Mouse (Mus musculus) liver, embryonic 11.5 days (tissue): ENCODE measurements around the gene I0C0044D17Rik. TPM values are rescaled to one million over a fixed set of nuclear protein-coding genes. Genes with fewer than 3 reads are reported as not detected.

Experiments used
- ATAC-seq: fragments of 200-750 bp; cut with Nextera tagmentation; replicated peaks from 2 replicates; pipeline ENCODE4 v1.8.0; 2017; ENCODE audit warnings: moderate number of reproducible peaks, mild to moderate bottlenecking, moderate TSS enrichment, moderate library complexity; ENCODE audit not compliant: low FRiP score
- DNase-seq: peaks from one replicate; pipeline ENCODE4 v3.0.0-alpha.2; 2017; ENCODE audit warnings: low spot score
- H3K27ac ChIP-seq: fragments of 300-500 bp; sonication (generic); 2 replicates; pipeline ENCODE4 v1.5.1; 2014; ENCODE audit warnings: mild to moderate bottlenecking, low read depth, low read length, control low read depth
- H3K27me3 ChIP-seq: fragments of 300-500 bp; sonication (generic); replicated peaks from 2 replicates; pipeline ENCODE4 v1.6.1; 2014; ENCODE audit warnings: low read length, mixed read lengths; ENCODE audit not compliant: control insufficient read depth, insufficient read depth
- H3K36me3 ChIP-seq: fragments of 300-500 bp; sonication (generic); 2 replicates; pipeline ENCODE4 v1.6.1; 2014; ENCODE audit warnings: mild to moderate bottlenecking, low read length, moderate library complexity, mixed read lengths; ENCODE audit not compliant: control insufficient read depth, insufficient read depth
- H3K4me1 ChIP-seq: fragments of 300-500 bp; sonication (generic); replicated peaks from 2 replicates; pipeline ENCODE4 v1.6.1; 2014; ENCODE audit warnings: low read length, mixed read lengths; ENCODE audit not compliant: control insufficient read depth, insufficient read depth
- H3K4me2 ChIP-seq: fragments of 300-500 bp; sonication (generic); 2 replicates; pipeline ENCODE4 v1.6.1; 2014; ENCODE audit warnings: mild to moderate bottlenecking, control low read depth, moderate library complexity
- H3K4me3 ChIP-seq: fragments of 300-500 bp; sonication (generic); 2 replicates; pipeline ENCODE4 v1.5.1; 2014; ENCODE audit warnings: low read depth, low read length, control low read depth
- H3K9ac ChIP-seq: fragments of 300-500 bp; sonication (generic); 2 replicates; pipeline ENCODE4 v1.6.1; 2014; ENCODE audit warnings: low read depth, low read length, control low read depth
- H3K9me3 ChIP-seq: fragments of 300-500 bp; sonication (generic); 2 replicates; pipeline ENCODE4 v1.6.1; 2016; ENCODE audit warnings: low read length, inconsistent platforms, mixed read lengths; ENCODE audit not compliant: control insufficient read depth
- WGBS: fragments of 180-500 bp; shearing (Covaris S2); extraction: QIAGEN DNeasy Blood & Tissue Kit; methylation state at CpG from one replicate; pipeline ENCODE4 v1.1.7; 2014; 5-methylcytosine and 5-hydroxymethylcytosine counted together
- polyA plus RNA-seq: library from polyadenylated mRNA; unstranded; fragments of >200 nt; fragmentation: Nextera tagmentation; extraction: Ambion mirVana; gene quantifications from 2 replicates; pipeline ENCODE4 v1.2.1, GENCODE M21; 2014

I0C0044D17Rik gene
- polyA plus RNA-seq, 1 experiment from 2014 or later: not detected

DNA sequence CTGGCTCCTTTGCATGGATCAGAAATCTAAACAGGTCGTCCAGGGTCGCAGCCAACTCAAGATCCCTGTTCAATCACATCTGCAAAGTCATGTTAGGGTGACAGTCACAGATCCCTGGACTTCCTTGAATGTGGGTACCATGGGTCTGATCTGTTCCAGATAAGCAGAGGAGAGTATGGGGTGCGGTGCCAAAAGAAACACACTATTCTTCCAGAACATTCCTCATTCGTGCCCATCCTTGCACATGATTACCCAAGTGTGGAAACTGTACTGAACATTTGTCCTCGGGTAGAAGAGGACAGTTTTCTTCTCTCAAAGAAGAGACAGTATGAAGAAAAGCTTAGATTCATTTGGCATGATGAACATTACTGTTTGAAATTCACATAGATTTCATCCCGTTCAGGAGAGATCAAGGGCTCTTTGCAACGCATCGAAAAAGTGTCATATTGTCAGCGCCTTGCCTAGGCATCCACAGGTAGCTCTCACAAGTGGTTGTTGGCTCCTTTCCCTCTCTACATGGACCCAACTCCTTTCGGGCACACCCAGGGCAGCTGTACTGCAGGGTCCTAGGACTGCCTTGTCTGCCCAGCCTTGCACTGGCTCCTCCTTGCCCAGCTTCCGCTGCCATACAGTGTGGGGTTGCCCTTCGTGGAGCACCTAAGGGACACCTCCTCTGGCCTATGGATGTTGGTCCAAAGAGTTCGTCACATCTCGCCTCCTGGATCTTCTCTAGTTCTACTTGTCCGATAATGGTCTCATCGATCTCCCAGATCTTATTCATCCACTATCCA lies 14.3 kb upstream of the I0C0044D17Rik start:
- H3K9me3 ChIP-seq: no peaks in the 10 kb centered on the region
- DNase-seq (no peak), ATAC-seq (no peak)
- no peak overlapping the region for H3K4me2 ChIP-seq
- H3K36me3 ChIP-seq: no peaks in the 10 kb centered on the region
- H3K4me3 ChIP-seq: no peak overlapping the region
- no peak overlapping the region for H3K27ac ChIP-seq
- no peak overlapping the region for H3K9ac ChIP-seq
- WGBS: 88% methylated on average over 16 of the region's 16 CpGs
- no peaks in the 10 kb centered on the region for H3K27me3 ChIP-seq
- no peaks in the 10 kb centered on the region for H3K4me1 ChIP-seq

DNA sequence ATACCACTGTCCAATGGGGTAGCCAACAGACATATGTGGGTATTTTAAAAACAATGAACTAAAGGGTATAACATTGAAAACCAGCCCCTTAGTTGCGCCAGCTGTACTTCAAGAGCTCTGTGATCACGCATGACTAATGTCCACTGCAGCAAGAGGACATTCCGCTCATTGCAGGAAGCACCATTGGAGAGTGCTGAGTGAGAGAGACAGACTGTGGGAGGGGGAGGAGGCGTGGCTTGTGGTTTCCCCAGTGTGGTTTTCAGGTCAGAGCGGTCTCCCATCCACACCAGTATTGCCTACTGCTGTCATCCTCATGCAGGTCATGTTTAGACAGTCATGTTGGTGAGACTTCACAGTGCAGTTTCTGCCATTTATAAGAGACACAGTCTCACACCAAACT lies 12.9 kb upstream of the I0C0044D17Rik start:
- no peak for DNase-seq
- 35% methylated on average over 5 of the region's 5 CpGs for WGBS
- Histone ChIP-seq H3K9ac (no peak overlapping the region), H3K4me2 (no peak overlapping the region), H3K27me3 (no peaks in the 10 kb centered on the region), H3K27ac (no peak overlapping the region), H3K36me3 (no peaks in the 10 kb centered on the region), H3K9me3 (no peaks in the 10 kb centered on the region), H3K4me3 (no peak overlapping the region), H3K4me1 (no peaks in the 10 kb centered on the region)
- no peak for ATAC-seq

DNA sequence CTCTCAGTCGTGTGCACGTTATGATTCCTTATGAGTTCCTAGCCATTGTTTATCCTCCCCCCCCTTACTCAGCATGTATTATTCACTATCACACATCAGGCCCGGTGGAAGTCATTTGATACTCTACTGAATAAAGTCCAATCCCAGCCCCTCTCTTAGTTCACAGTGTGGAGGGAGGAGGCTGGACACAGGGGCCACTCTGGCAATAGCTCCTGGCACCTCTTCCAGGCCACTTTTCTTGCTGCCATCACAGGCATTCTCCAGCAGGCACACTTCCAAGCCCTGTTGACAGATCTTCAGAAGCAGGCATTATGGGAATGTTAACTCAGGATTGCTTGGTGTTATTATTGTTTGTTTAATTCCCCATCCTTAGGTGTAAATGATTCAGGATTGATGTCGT lies 11.1 kb upstream of the I0C0044D17Rik start:
- WGBS: 72% methylated on average over 4 of the region's 4 CpGs
- no peak for DNase-seq
- H3K9me3 ChIP-seq: no peaks in the 10 kb centered on the region

DNA sequence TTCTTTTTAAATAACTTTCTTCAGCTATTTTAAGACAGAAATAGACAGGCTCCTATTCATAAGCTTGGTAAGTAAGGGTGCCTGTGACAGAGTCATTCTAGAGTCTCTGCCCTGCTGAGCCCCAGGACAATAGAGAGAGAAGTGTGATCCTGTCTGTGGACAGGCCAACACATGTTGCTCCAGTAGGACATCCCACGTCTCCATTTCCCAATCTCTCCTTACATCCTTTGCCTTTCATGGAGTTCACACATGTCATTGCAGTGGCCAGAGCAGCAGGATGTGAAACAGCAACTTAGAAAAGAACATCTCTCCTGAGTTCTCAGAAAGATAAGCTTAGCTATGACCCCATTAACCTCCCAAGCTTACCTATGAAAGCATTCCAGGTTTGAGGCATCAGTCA lies 8.1 kb upstream of the I0C0044D17Rik start:
- ATAC-seq (no peak), DNase-seq (no peak)
- Histone ChIP-seq H3K27me3 (no peaks in the 10 kb centered on the region), H3K9ac (no peak overlapping the region), H3K36me3 (no peaks in the 10 kb centered on the region), H3K27ac (no peak overlapping the region), H3K9me3 (no peaks in the 10 kb centered on the region), H3K4me3 (no peak overlapping the region), H3K4me2 (no peak overlapping the region), H3K4me1 (no peaks in the 10 kb centered on the region)
- 43% methylated on average over 1 of the region's 1 CpGs for WGBS

More for the DNA sequence above, 11.1 kb upstream of the I0C0044D17Rik start:
- H3K4me1 ChIP-seq: no peaks in the 10 kb centered on the region
- no peak for ATAC-seq
- no peaks in the 10 kb centered on the region for H3K27me3 ChIP-seq
- no peak overlapping the region for H3K4me2 ChIP-seq
- no peak overlapping the region for H3K9ac ChIP-seq
- H3K36me3 ChIP-seq: no peaks in the 10 kb centered on the region
- H3K27ac ChIP-seq: no peak overlapping the region
- H3K4me3 ChIP-seq: no peak overlapping the region

DNA sequence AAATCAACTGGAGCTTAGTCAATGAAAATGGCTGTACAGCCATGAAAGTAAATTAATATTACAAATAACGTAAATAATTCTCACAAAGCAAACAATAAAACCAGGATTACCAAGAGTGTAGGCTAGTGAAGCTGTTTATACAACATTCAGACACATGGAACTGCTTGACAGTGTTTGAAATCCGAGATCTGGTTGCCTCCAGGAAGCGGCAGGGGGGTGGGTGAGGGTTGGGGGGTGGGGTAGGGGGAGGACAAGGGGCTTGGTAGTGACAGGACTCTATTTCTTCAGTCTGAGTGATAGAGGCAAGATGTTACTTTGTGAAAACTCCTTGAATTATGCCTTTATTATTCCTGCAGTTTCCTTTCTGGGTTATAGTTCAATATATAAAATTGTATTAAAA lies 3.1 kb upstream of the I0C0044D17Rik start:
- H3K27me3 ChIP-seq: no peaks in the 10 kb centered on the region
- no peaks in the 10 kb centered on the region for H3K36me3 ChIP-seq
- no peak overlapping the region for H3K9ac ChIP-seq
- 48% methylated on average over 3 of the region's 3 CpGs for WGBS
- DNase-seq (no peak), ATAC-seq (no peak)
- no peak overlapping the region for H3K27ac ChIP-seq
- H3K4me1 ChIP-seq: no peaks in the 10 kb centered on the region
- no peaks in the 10 kb centered on the region for H3K9me3 ChIP-seq
- H3K4me2 ChIP-seq: no peak overlapping the region
- no peak overlapping the region for H3K4me3 ChIP-seq

DNA sequence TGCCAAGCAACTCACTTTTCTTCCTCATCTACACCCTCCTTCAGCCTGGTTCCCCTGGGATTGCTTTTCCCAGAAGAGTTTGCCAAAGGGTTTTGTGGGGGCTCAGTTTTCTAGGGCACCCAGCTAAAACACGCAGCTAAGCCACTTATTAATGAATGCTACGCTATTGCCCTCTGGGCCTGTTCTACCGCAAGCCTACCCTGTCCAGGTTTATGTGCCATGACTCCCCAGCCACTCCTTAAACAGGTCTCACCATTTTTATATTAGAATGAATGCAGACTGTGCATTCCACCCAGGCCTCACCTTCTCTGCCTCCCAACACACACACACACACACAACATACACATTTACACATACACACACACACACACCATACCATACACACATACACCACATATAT lies 593 bp downstream of the I0C0044D17Rik start:
- H3K27ac ChIP-seq: no peak overlapping the region
- 84% methylated on average over 3 of the region's 3 CpGs for WGBS
- H3K4me3 ChIP-seq: no peak overlapping the region
- ATAC-seq (no peak), DNase-seq (no peak)
- H3K27me3 ChIP-seq: peaks cover 12% of the 10 kb centered on the region
- no peaks in the 10 kb centered on the region for H3K9me3 ChIP-seq
- H3K36me3 ChIP-seq: no peaks in the 10 kb centered on the region
- no peaks in the 10 kb centered on the region for H3K4me1 ChIP-seq
- no peak overlapping the region for H3K4me2 ChIP-seq
- H3K9ac ChIP-seq: no peak overlapping the region

DNA sequence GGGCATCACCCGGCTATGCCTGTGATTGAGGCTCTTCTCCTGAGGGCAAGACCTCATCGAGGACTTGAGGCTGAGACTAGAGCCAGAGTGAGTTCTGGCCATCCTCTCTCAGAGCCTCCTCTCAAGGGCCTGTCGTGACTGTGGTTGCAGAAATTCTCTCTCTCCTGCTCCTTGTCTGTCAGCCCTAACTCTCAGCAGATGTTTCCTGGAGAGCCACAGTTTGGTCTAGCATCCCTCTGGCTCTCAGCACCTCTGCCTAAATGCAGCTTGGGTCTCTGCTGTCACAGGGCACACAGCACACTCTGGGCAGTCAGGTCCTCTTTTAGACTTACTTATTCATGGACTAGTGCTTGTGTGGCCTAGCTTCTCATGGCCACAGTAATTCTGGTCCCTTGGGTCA lies 1.2 kb downstream of the I0C0044D17Rik start:
- H3K27me3 ChIP-seq: peaks cover 17% of the 10 kb centered on the region
- H3K9ac ChIP-seq: no peak overlapping the region
- no peak for ATAC-seq
- no peaks in the 10 kb centered on the region for H3K36me3 ChIP-seq
- no peak for DNase-seq
- no peaks in the 10 kb centered on the region for H3K4me1 ChIP-seq
- no peaks in the 10 kb centered on the region for H3K9me3 ChIP-seq
- 65% methylated on average over 3 of the region's 3 CpGs for WGBS
- H3K4me2 ChIP-seq: no peak overlapping the region
- no peak overlapping the region for H3K27ac ChIP-seq
- no peak overlapping the region for H3K4me3 ChIP-seq

DNA sequence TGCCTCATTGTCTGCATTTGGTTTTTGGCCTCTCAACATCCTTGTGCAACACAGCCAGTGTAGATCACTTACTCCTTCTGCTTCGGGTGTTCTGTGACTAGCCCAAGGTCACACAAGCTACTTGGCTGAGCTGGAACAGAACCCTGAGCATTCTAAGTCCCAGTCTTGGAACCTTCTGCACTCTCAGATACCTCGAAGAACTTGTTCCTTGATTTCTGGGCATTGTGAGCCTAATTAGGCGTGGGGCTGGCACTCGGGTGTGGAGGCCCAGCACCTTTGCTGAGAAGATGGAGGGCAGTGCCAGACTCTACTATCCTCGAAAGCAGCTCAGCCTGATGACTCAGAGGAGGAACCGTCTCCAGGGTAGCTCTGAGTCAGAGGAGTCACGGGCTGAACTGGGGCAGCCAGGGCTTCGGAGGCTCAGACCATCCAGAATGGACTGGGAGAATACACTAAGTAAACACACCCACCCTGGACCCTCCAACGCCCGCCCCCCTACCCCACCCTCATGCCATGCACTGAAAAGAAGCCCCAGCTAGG lies 4.4 kb downstream of the I0C0044D17Rik start:
- Histone ChIP-seq H3K4me1 (no peaks in the 10 kb centered on the region), H3K27me3 (peaks cover 39% of the 10 kb centered on the region), H3K4me3 (no peak overlapping the region), H3K9ac (no peak overlapping the region), H3K27ac (no peak overlapping the region), H3K36me3 (no peaks in the 10 kb centered on the region), H3K9me3 (no peaks in the 10 kb centered on the region), H3K4me2 (no peak overlapping the region)
- DNase-seq (no peak), ATAC-seq (no peak)
- WGBS: 51% methylated on average over 10 of the region's 10 CpGs
